Mouse (Mus musculus): ENCODE measurements around the gene Sh3bp4. TPM values are rescaled to one million over a fixed set of nuclear protein-coding genes. Genes with fewer than 3 reads are reported as not detected.
A peak's percentile ranks its signal among the peaks of the same experiment; 100 is the strongest.

Sh3bp4 gene
- polyA plus RNA-seq, 1 experiment from 2014 or later, result 22.6 TPM

- no peak overlapping the region for H3K9ac ChIP-seq (ENCODE audit: low read length)
- no peak overlapping the region for H3K27ac ChIP-seq (ENCODE audit: low read depth)
- no peak overlapping the region for H3K4me3 ChIP-seq (ENCODE audit: low read depth, low read length)
- peaks cover 10% of the 10 kb centered on the region for H3K4me1 ChIP-seq (replicated peaks; ENCODE audit: control insufficient read depth, insufficient read depth, low read length)
- H3K36me3 ChIP-seq (ENCODE audit: control insufficient read depth, insufficient read depth, low read length), result no peaks in the 10 kb centered on the region
- ATAC-seq (replicated peaks; ENCODE audit: low FRiP score, low TSS enrichment, low read depth), result no peak
- no peaks in the 10 kb centered on the region for H3K27me3 ChIP-seq (replicated peaks; ENCODE audit: control insufficient read depth, insufficient read depth, low read length)
- 86% methylated on average over 4 of the region's 4 CpGs for WGBS
- peaks cover 8% of the 10 kb centered on the region for H3K9me3 ChIP-seq (ENCODE audit: control insufficient read depth, low read length)
- H3K4me2 ChIP-seq (ENCODE audit: low read length), result no peak overlapping the region
- no peak for DNase-seq (ENCODE audit: low spot score)
Observed at GRCm38 (mm10) chr1:89062977-89063376, 7.2 kb upstream of the Sh3bp4 start.

GRCm38 (mm10) chr1:89063800-89064199 lies 6.4 kb upstream of the Sh3bp4 start:
- Histone ChIP-seq H3K9me3 (ENCODE audit: control insufficient read depth, low read length) (peaks cover 8% of the 10 kb centered on the region), H3K27ac (ENCODE audit: low read depth) (no peak overlapping the region), H3K36me3 (ENCODE audit: control insufficient read depth, insufficient read depth, low read length) (no peaks in the 10 kb centered on the region), H3K27me3 (replicated peaks; ENCODE audit: control insufficient read depth, insufficient read depth, low read length) (no peaks in the 10 kb centered on the region), H3K4me2 (ENCODE audit: low read length) (no peak overlapping the region), H3K4me3 (ENCODE audit: low read depth, low read length) (no peak overlapping the region), H3K4me1 (replicated peaks; ENCODE audit: control insufficient read depth, insufficient read depth, low read length) (peaks cover 13% of the 10 kb centered on the region), H3K9ac (ENCODE audit: low read length) (no peak overlapping the region)
- DNase-seq (ENCODE audit: low spot score), result no peak
- no peak for ATAC-seq (replicated peaks; ENCODE audit: low FRiP score, low TSS enrichment, low read depth)
- WGBS, result 86% methylated on average over 3 of the region's 3 CpGs

GRCm38 (mm10) chr1:89068812-89069211 lies 1.4 kb upstream of the Sh3bp4 start:
- Histone ChIP-seq H3K27me3 (replicated peaks; ENCODE audit: control insufficient read depth, insufficient read depth, low read length) (no peaks in the 10 kb centered on the region), H3K9me3 (ENCODE audit: control insufficient read depth, low read length) (no peaks in the 10 kb centered on the region), H3K4me3 (ENCODE audit: low read depth, low read length) (no peak overlapping the region), H3K27ac (ENCODE audit: low read depth) (no peak overlapping the region), H3K4me1 (replicated peaks; ENCODE audit: control insufficient read depth, insufficient read depth, low read length) (peaks cover 23% of the 10 kb centered on the region), H3K4me2 (ENCODE audit: low read length) (no peak overlapping the region), H3K36me3 (ENCODE audit: control insufficient read depth, insufficient read depth, low read length) (no peaks in the 10 kb centered on the region), H3K9ac (ENCODE audit: low read length) (no peak overlapping the region)
- ATAC-seq (replicated peaks; ENCODE audit: low FRiP score, low TSS enrichment, low read depth) (no peak), DNase-seq (ENCODE audit: low spot score) (no peak)
- 81% methylated on average over 5 of the region's 5 CpGs for WGBS

GRCm38 (mm10) chr1:89069479-89070102 lies 624 bp upstream of the Sh3bp4 start:
- peak overlapping the region; percentile 37 for H3K9ac ChIP-seq (ENCODE audit: low read length)
- peaks cover 23% of the 10 kb centered on the region for H3K4me1 ChIP-seq (replicated peaks; ENCODE audit: control insufficient read depth, insufficient read depth, low read length)
- peak overlapping the region; percentile 90 for H3K27ac ChIP-seq (ENCODE audit: low read depth)
- peak overlapping the region; percentile 57 for H3K4me3 ChIP-seq (ENCODE audit: low read depth, low read length)
- WGBS, result under 1% methylated on average over 25 of the region's 25 CpGs
- no peaks in the 10 kb centered on the region for H3K9me3 ChIP-seq (ENCODE audit: control insufficient read depth, low read length)
- H3K4me2 ChIP-seq (ENCODE audit: low read length), result peak overlapping the region; percentile 63
- no peaks in the 10 kb centered on the region for H3K27me3 ChIP-seq (replicated peaks; ENCODE audit: control insufficient read depth, insufficient read depth, low read length)
- peak; percentile 54 for ATAC-seq (replicated peaks; ENCODE audit: low FRiP score, low TSS enrichment, low read depth)
- H3K36me3 ChIP-seq (ENCODE audit: control insufficient read depth, insufficient read depth, low read length), result no peaks in the 10 kb centered on the region
- DNase-seq (ENCODE audit: low spot score), result no peak

DNA sequence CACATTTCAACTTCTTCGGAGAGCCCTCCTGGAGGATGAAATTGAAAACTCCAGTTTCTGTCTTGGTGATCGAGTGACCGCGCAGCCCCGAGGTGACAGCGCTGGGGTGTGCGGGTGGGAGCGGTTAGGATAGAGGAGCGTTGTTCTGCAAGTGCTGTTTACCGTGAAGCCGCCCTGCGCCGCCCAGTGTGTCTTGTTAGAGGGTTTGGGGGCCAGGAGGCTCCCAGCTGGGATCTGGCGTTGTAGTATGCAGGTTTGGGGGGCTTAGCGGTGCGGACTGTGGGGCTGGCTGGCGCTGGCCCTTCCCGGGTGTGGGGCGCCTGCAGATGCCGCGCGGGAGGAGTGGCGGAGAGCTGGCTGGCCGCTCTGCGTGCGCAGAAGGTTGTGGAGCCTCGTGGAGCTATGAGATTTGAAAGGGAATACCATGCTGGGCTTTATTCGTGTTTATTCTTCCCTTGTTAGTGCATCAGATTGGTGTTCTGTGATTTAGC lies 701 bp downstream of the Sh3bp4 start:
- peak overlapping the region; percentile 57 for H3K4me3 ChIP-seq (ENCODE audit: low read depth, low read length)
- WGBS, result 0% methylated on average over 28 of the region's 28 CpGs
- peak overlapping the region; percentile 83 for H3K9ac ChIP-seq (ENCODE audit: low read length)
- no peaks in the 10 kb centered on the region for H3K9me3 ChIP-seq (ENCODE audit: control insufficient read depth, low read length)
- no peaks in the 10 kb centered on the region for H3K36me3 ChIP-seq (ENCODE audit: control insufficient read depth, insufficient read depth, low read length)
- ATAC-seq (replicated peaks; ENCODE audit: low FRiP score, low TSS enrichment, low read depth) (0 out of 2 replicates have a peak, but pooled peaks have one; percentile 3), DNase-seq (ENCODE audit: low spot score) (peak; percentile 82)
- peaks cover 30% of the 10 kb centered on the region for H3K4me1 ChIP-seq (replicated peaks; ENCODE audit: control insufficient read depth, insufficient read depth, low read length)
- H3K27ac ChIP-seq (ENCODE audit: low read depth), result peak overlapping the region; percentile 63
- H3K4me2 ChIP-seq (ENCODE audit: low read length), result peak overlapping the region; percentile 72
- H3K27me3 ChIP-seq (replicated peaks; ENCODE audit: control insufficient read depth, insufficient read depth, low read length), result no peaks in the 10 kb centered on the region

DNA sequence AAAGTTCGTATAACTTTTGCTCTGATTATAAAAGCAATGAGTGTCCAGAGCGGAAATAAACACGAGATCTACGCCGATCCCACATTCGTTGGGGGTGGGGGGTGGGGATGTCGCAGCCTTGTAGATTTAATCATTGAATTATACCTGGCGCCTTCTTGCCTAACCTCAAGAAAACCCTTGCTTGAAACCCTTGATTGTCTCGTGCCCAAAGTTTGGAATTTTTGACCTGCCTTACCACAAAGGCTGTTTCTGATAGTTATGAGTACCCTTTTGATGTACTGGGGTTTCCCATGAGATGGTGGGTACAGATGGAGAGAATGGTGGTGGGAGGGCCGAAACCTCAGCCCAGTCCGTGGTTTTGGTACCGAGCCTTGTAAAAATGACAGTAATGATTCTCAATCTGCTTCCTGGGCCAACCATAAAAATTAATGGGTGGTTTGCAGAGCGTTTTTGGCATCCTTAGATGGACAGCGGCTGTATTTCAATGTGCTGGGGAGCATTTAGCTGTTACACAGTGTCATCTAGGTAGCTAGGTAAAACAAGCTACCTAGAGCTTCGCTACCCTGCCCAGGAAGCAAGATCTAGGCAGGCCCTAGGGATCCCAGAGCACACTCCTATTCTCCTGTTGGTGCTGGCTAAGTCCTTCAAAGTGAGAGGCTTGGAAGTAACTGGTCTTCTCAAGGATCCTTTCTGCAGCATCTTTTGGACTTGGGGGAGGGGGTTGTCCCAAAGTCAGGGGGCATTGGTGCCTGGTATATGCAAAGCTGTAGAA lies 1.3 kb downstream of the Sh3bp4 start:
- Histone ChIP-seq H3K9me3 (ENCODE audit: control insufficient read depth, low read length) (no peaks in the 10 kb centered on the region), H3K9ac (ENCODE audit: low read length) (peak overlapping the region; percentile 83), H3K27ac (ENCODE audit: low read depth) (peak overlapping the region; percentile 63), H3K36me3 (ENCODE audit: control insufficient read depth, insufficient read depth, low read length) (no peaks in the 10 kb centered on the region), H3K27me3 (replicated peaks; ENCODE audit: control insufficient read depth, insufficient read depth, low read length) (no peaks in the 10 kb centered on the region), H3K4me3 (ENCODE audit: low read depth, low read length) (peak overlapping the region; percentile 57), H3K4me1 (replicated peaks; ENCODE audit: control insufficient read depth, insufficient read depth, low read length) (peaks cover 30% of the 10 kb centered on the region), H3K4me2 (ENCODE audit: low read length) (peak overlapping the region; percentile 72)
- DNase-seq (ENCODE audit: low spot score) (no peak), ATAC-seq (replicated peaks; ENCODE audit: low FRiP score, low TSS enrichment, low read depth) (no peak)
- 6% methylated on average over 15 of the region's 15 CpGs for WGBS

DNA sequence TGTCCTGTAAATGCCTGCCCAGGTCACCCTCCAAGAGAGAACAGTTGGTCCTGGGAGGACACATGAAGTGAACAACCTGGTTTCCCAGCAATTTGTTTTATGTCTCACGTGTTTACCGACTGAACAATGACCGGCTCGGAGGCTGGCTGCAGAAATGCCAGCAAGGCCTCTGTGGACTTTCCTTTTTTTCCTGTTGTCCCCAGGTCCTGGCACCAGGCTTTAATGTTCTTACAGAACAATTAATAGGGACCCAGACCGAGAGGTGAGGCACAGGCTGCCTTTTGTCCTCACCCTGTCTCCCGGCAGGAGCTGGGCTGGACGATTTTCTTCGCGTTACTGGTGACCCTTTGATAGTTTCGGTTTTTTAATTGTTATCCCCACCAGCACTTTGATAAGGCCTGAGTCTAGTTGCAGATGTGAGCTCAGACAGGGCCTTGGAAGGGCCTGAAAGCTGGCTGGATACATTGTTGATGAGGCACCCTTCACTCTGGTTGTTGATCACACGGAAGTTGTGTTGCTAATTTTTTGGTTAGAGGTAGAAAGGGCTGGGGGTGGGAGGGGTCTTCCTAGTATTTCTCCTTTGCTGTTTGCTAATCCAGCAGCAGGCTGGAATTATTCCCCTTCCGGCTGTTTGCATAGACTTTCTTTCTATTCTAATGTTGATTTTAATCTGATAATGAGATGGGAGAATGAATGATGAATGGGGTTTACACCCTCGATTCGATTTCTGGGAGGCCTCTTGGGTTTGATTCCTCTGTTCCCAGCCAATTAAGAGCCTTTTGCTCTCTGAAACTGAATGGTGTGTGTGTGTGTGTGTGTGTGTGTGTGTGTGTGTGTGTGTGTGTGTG lies 2.2 kb downstream of the Sh3bp4 start:
- Histone ChIP-seq H3K36me3 (ENCODE audit: control insufficient read depth, insufficient read depth, low read length) (no peaks in the 10 kb centered on the region), H3K27ac (ENCODE audit: low read depth) (peak overlapping the region; percentile 63; the same call in 1 of the 2 replicates), H3K4me3 (ENCODE audit: low read depth, low read length) (peak overlapping the region; percentile 57), H3K4me1 (replicated peaks; ENCODE audit: control insufficient read depth, insufficient read depth, low read length) (peaks cover 30% of the 10 kb centered on the region), H3K4me2 (ENCODE audit: low read length) (peak overlapping the region; percentile 72), H3K9me3 (ENCODE audit: control insufficient read depth, low read length) (no peaks in the 10 kb centered on the region), H3K27me3 (replicated peaks; ENCODE audit: control insufficient read depth, insufficient read depth, low read length) (no peaks in the 10 kb centered on the region), H3K9ac (ENCODE audit: low read length) (peak overlapping the region; percentile 83)
- ATAC-seq (replicated peaks; ENCODE audit: low FRiP score, low TSS enrichment, low read depth) (no peak), DNase-seq (ENCODE audit: low spot score) (no peak)
- WGBS, result 16% methylated on average over 14 of the region's 14 CpGs

GRCm38 (mm10) chr1:89073291-89073846 lies 3.2 kb downstream of the Sh3bp4 start:
- H3K27me3 ChIP-seq (replicated peaks; ENCODE audit: control insufficient read depth, insufficient read depth, low read length), result no peaks in the 10 kb centered on the region
- WGBS, result 81% methylated on average over 5 of the region's 5 CpGs
- no peak overlapping the region for H3K4me3 ChIP-seq (ENCODE audit: low read depth, low read length)
- H3K4me2 ChIP-seq (ENCODE audit: low read length), result no peak overlapping the region
- no peak overlapping the region for H3K9ac ChIP-seq (ENCODE audit: low read length)
- ATAC-seq (replicated peaks; ENCODE audit: low FRiP score, low TSS enrichment, low read depth), result no peak
- H3K4me1 ChIP-seq (replicated peaks; ENCODE audit: control insufficient read depth, insufficient read depth, low read length), result peaks cover 30% of the 10 kb centered on the region
- H3K9me3 ChIP-seq (ENCODE audit: control insufficient read depth, low read length), result no peaks in the 10 kb centered on the region
- no peaks in the 10 kb centered on the region for H3K36me3 ChIP-seq (ENCODE audit: control insufficient read depth, insufficient read depth, low read length)
- no peak overlapping the region for H3K27ac ChIP-seq (ENCODE audit: low read depth)
- DNase-seq (ENCODE audit: low spot score), result no peak
